Mouse (Mus musculus) cerebellum, adult 2 months (tissue): ENCODE data around the gene Klk1b22.

Source experiments
- CTCF ChIP-seq: fragments of 200-500 bp; IDR thresholded peaks from 2 replicates; pipeline ENCODE4 v1.5.1; 2011; ENCODE audit warnings: low read depth, mild to moderate bottlenecking, control low read depth, low read length, moderate library complexity, borderline replicate concordance; ENCODE audit not compliant: insufficient read depth
- POLR2A ChIP-seq: fragments of 200-500 bp; IDR thresholded peaks from 2 replicates; pipeline ENCODE4 v1.6.1; 2011; ENCODE audit warnings: low read length, control low read depth, borderline replicate concordance; ENCODE audit not compliant: insufficient read depth

GRCm38 (mm10) chr7:44077703-44078102, 34.8 kb upstream of the Klk1b22 start:
- TF ChIP-seq CTCF (no peak), POLR2A (no peak)
